Mouse (Mus musculus) left cerebral cortex, adult 8-10 months (tissue): ENCODE measurements around the gene Dbndd2. TPM values are rescaled to one million over a fixed set of nuclear protein-coding genes. Genes with fewer than 3 reads are reported as not detected.

Source experiments
- DNase-seq, 2 experiments: peaks; one replicate each; pipeline ENCODE4 v3.0.0; 2022; ENCODE audit warnings: low spot score in 2 of 2
- total RNA-seq, 4 experiments: library from RNA; stranded (reverse); gene quantifications; 2 replicates each; pipeline ENCODE4 v1.2.4; 2022

Dbndd2 gene
- total RNA-seq, 4 experiments from 2014 or later: 140 to 155 (median 147) TPM

DNA sequence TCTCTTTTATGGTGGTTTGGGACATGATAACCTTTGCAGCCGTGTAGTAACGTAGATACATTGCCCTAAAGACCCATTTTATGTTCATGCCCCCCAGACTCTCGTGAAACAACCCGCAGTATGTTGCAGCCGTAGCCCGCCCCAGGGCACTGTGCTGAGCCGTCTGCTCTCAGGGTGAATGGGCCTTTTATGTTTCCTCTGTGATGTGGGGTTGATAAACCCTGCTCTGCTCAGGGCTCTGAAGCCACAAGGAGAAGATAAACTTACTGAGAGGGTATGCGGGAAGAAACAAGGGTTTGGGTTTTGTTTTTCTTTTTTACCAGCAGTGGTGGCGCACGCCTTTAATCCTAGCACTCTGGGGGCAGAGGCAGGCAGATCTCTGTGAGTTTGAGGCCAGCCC lies 48.4 kb downstream of the Dbndd2 start:
- DNase-seq: no peak

DNA sequence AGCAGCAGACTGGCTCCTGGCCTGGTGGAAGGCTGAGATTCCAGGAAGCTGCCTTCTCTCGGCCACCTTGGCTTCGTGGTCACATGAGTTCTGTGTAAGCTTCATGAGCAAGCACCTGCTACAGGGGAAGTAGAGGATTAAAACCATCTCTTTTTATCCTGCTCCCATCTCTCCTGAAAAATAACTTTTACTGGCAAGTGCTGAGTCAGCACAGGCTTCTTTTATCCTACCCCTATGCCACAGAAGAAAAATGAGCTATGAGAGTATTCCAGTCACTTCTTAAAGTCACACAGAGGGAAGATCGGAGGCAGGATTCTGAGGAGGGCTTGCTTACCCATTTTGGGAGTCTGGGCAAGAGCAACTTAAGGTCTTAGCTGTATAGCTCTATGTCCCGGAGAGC lies 51.1 kb downstream of the Dbndd2 start:
- DNase-seq: no peak

DNA sequence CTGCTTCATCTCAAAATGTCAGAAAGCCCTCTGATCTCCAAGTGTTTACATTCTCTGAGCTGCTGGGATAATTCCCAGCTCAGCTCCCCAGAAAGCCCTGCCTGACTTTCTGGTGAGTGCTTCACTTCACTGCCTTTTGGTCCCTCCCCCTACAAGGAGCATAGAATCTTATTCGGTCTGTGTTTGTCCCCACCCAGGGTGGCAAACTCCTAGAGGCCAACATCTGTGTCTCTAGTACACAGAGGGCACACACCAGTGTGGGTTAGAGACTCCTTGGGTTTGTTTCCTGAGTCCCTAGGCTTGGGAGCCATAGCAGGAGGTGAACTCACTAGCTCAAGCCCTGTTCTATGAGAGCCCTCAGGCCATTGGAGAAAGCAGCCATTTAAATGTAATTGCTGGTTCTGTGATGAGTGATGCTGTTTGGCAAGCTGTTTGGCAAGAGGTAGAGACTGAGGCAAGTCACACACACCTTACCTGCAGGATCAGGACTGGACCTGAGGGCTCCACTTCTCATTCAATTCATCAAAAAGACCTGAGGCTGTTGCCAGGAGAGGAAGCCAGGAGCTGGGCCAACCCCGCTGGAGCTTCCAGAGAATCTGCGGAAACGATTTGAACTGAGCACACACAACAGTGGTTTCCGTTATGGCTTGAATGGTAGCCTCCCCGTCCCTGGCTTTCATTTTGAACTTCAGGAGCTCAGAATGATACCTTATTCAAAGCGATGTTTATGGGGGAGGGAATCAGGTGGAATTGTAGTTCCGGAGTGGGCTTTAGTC lies 54.9 kb downstream of the Dbndd2 start:
- DNase-seq: no peak

DNA sequence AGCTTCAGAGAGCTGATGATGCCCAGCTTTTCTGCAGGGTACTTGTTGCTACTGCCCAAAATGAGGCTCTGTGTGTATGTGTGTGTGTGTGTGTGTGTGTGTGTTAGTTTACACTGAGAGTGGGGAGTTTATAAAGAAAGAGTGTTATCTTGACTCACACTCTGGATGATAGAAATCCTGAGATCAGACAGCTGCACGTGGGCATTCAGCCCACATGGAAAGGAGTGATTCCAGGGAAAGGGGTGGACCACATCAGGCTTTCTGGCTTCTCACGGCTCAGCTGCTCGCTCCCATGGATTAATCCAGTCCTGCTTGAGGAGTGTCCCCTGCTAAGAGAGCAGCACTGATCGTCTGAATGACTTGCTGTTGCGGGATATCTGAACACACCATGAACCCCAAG lies 56.2 kb downstream of the Dbndd2 start:
- peak in 1 of 2 experiments; percentile 85 for DNase-seq

DNA sequence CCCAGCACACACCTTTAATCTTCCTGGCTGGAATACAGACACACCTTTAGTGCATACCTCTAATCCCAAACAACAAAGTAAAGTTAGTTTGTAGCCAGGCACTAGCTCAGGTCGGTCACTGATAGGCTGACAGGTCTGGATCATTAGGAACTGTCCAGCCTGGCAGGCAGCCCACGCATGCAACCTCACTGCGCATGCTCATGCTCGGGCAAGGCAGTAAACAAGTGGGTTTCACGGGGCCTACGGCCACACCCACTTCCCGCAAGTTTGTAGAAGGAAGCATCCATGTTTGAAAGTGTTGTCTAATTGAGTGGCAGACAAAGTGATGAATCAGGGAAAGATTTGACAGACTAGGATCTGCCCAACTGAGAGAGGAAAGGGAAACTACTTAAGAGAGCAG lies 56.7 kb downstream of the Dbndd2 start:
- DNase-seq: no peak

Other genes starting within 250 kb of the Dbndd2 start
- not detected for gene Svs2, start 247.6 kb upstream of the Dbndd2 start, total RNA-seq
- gene Svs3b, start 229.5 kb upstream of the Dbndd2 start, total RNA-seq: not detected
- gene Svs4, start 207.6 kb upstream of the Dbndd2 start, total RNA-seq: not detected
- not detected for gene Svs3a, start 196.8 kb upstream of the Dbndd2 start, total RNA-seq
- gene Svs6, start 169.4 kb upstream of the Dbndd2 start, total RNA-seq: not detected
- not detected for gene Svs5, start 153.4 kb upstream of the Dbndd2 start, total RNA-seq
- 1 to 10 TPM in 2 of 4 experiments, under 1 TPM in 1, not detected in 1; 0.62 to 1.8 (median 1.3) TPM for gene Slpi, start 97.0 kb upstream of the Dbndd2 start, total RNA-seq
- gene Rbpjl, start 83.0 kb upstream of the Dbndd2 start, total RNA-seq: under 1 TPM; 0.17 to 0.77 (median 0.31) TPM
- gene Matn4, start 80.9 kb upstream of the Dbndd2 start, total RNA-seq: 10 to 100 TPM in 3 of 4 experiments, 1 to 10 TPM in 1; 9.9 to 12.0 (median 10.6) TPM
- gene Sdc4, start 42.2 kb upstream of the Dbndd2 start, total RNA-seq: 100 to 1,000 TPM in 1 of 4 experiments, 10 to 100 TPM in 3; 81.2 to 117 (median 89.0) TPM
- 10 to 100 TPM; 39.4 to 46.1 (median 40.6) TPM for gene Sys1, start 29.1 kb upstream of the Dbndd2 start, total RNA-seq
- 10 to 100 TPM in 1 of 4 experiments, 1 to 10 TPM in 3; 4.4 to 15.6 (median 6.3) TPM for gene Gm20458, start 25.1 kb upstream of the Dbndd2 start, total RNA-seq
- gene Trp53tg5, start 12.4 kb upstream of the Dbndd2 start, total RNA-seq: not detected
- gene Pigt, start 11.4 kb downstream of the Dbndd2 start, total RNA-seq: 10 to 100 TPM; 84.0 to 97.2 (median 89.5) TPM
- 1 to 10 TPM in 2 of 4 experiments, under 1 TPM in 2; 0.98 to 1.5 (median 1.1) TPM for gene Wfdc2, start 76.3 kb downstream of the Dbndd2 start, total RNA-seq
- not detected for gene Spint3, start 87.4 kb downstream of the Dbndd2 start, total RNA-seq
- gene Wfdc6a, start 99.3 kb downstream of the Dbndd2 start, total RNA-seq: not detected
- gene Eppin, start 107.5 kb downstream of the Dbndd2 start, total RNA-seq: not detected
- not detected for gene Wfdc6b, start 127.4 kb downstream of the Dbndd2 start, total RNA-seq
- not detected for gene Wfdc8, start 127.5 kb downstream of the Dbndd2 start, total RNA-seq
- not detected for gene Wfdc16, start 152.7 kb downstream of the Dbndd2 start, total RNA-seq
- gene Wfdc10, start 169.9 kb downstream of the Dbndd2 start, total RNA-seq: not detected
- not detected for gene Wfdc9, start 170.5 kb downstream of the Dbndd2 start, total RNA-seq
- not detected for gene Wfdc11, start 188.0 kb downstream of the Dbndd2 start, total RNA-seq
- gene Wfdc13, start 199.0 kb downstream of the Dbndd2 start, total RNA-seq: not detected
- not detected for gene Spint4, start 212.4 kb downstream of the Dbndd2 start, total RNA-seq
- not detected for gene Spint5, start 229.2 kb downstream of the Dbndd2 start, total RNA-seq